Mouse (Mus musculus): ENCODE results near the gene Marf1. TPM values are rescaled to one million over a fixed set of nuclear protein-coding genes. Genes with fewer than 3 reads are reported as not detected.

The Marf1 gene
- 17.9 and 26.1 TPM in 2 replicates for polyA plus RNA-seq (2012; rRNA removed)

DNA sequence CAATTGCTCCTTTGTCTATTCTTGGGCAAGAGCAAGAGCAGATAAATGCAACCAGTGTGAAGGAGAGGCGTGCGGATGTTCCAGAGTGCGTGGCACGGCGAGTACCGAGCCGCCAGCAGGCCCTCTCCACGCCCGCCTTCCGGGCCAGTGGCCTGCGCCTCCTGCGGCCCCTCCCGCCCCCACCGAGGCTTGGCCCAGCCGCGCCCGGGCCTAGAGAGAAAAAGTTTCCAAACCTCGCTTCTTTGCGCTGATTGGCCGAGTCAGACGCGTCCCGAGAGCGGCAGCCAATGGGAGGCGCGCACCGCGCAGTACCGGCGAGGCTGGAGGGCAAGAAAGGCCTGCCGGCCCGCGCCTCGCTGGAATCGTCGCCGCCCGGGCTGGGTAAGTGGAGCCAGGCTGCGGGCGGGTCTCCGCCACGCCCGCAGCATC lies at the start of gene Marf1, which contains the start of gene Nde1:
Gene Marf1, minus strand, starts transcription at position 364 of the 429 bp plus-strand sequence.
Gene Nde1, plus strand, starts transcription at position 288 of the 429 bp plus-strand sequence.

Other genes starting within 250 kb of the Marf1 start
- gene 2900011O08Rik, start 176.7 kb downstream of the Marf1 start, polyA plus RNA-seq (2012; rRNA removed), result 13.6 and 17.9 TPM in 2 replicates
- 1.3 and 1.4 TPM in 2 replicates for gene Ifitm7, start 176.5 kb downstream of the Marf1 start, polyA plus RNA-seq (2012; rRNA removed)
- 118 and 124 TPM in 2 replicates for gene Nde1, start 76 bp downstream of the Marf1 start, polyA plus RNA-seq (2012; rRNA removed)
- 0.41 and 0.91 TPM in 2 replicates for gene Myh11, start 128.0 kb upstream of the Marf1 start, polyA plus RNA-seq (2012; rRNA removed)
- 44.3 and 75.6 TPM in 2 replicates for gene Fopnl, start 154.1 kb upstream of the Marf1 start, polyA plus RNA-seq (2012; rRNA removed)
- 7.6 and 9.2 TPM in 2 replicates for gene Abcc1, start 198.2 kb upstream of the Marf1 start, polyA plus RNA-seq (2012; rRNA removed)

Data from central nervous system, embryonic 11.5 days (tissue).